Mouse (Mus musculus): ENCODE results near the gene Wdr63. TPM values are rescaled to one million over a fixed set of nuclear protein-coding genes. Genes with fewer than 3 reads are reported as not detected.

Wdr63 gene
- polyA plus RNA-seq, 1 experiment from 2014 or later, result 0.48 TPM

Other genes starting within 250 kb of the Wdr63 start
- 39.1 and 41.1 TPM in 2 replicates for gene Bcl10, start 185.3 kb downstream of the Wdr63 start, polyA plus RNA-seq (2016; fragmentation: Nextera tagmentation; extraction: Ambion mirVana)
- 43.3 and 55.7 TPM in 2 replicates for gene 2410004B18Rik, start 170.1 kb downstream of the Wdr63 start, polyA plus RNA-seq (2016; fragmentation: Nextera tagmentation; extraction: Ambion mirVana)
- gene Syde2, start 120.3 kb downstream of the Wdr63 start, polyA plus RNA-seq (2016; fragmentation: Nextera tagmentation; extraction: Ambion mirVana), result 3.1 and 3.4 TPM in 2 replicates
- 1.5 and 3.6 TPM in 2 replicates for gene Mcoln3, start 9.3 kb upstream of the Wdr63 start, polyA plus RNA-seq (2016; fragmentation: Nextera tagmentation; extraction: Ambion mirVana)
- 0.18 and 0.44 TPM in 2 replicates for gene Mcoln2, start 41.7 kb upstream of the Wdr63 start, polyA plus RNA-seq (2016; fragmentation: Nextera tagmentation; extraction: Ambion mirVana)
- 27.0 and 50.0 TPM in 2 replicates for gene Lpar3, start 112.8 kb upstream of the Wdr63 start, polyA plus RNA-seq (2016; fragmentation: Nextera tagmentation; extraction: Ambion mirVana)

Measured in heart, embryonic 10.5 days (tissue).